ENCODE assay signal across 13 mouse cellular contexts in the genomic region with DNA sequence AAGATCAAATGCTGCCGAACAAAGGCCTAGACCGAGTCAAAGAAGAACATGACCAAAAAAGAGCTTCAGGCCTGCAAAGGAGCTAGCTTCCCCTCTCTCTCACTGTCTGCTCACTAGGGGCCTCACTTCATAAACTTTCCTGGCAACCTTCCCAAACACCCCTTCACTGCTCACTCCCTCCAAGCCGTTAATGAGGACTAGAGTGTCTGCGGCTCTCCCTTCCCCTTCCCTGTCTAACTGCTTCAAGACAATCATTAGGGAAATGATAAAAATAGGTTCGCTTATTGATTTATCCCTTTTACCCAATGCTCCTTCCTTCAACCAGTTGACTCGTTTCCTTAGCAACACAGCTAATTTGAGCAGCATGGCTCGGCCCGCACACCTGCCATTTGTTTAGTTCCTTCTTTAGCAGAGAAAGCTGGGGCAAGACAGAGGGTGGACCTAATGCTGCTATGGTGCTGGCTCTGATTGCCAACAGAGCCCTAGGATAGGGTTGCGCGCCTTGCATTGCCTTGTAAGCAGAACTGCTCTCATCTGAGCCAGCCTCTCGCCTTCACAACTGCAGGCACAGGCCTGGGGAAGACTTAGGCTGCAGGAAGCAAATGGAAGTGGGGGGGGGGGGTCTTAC.
DNase-seq lines count a peak whose midpoint lies in the region; ATAC-seq and TF ChIP-seq lines count a peak whose summit lies in the region.
"Had no signal": no experiment of that assay in that cellular context is flagged by ENCODE, and none has a peak within 500 bp of the region (broad histone marks: within the 10 kb centered on the region; RNA-seq: fewer than 3 reads in every experiment).

No protein-coding gene starts in this region.

- no peak for TF ChIP-seq CTCF in intestine, postnatal 0 days (IDR thresholded peaks at IDR 0.05; ENCODE audit: low read depth)

- peak; percentile 73 for DNase-seq in brain, adult 2 months (ENCODE audit: low read depth, low spot score)
- DNase-seq in limb, embryonic 14.5 days (ENCODE audit: low spot score): peak; percentile 78
- no peak for DNase-seq in ovary, adult 18-20 months (ENCODE audit: low spot score)
- no peak for DNase-seq in gastrocnemius, postnatal 10 days
- DNase-seq in T-cell, adult 2 months (ENCODE audit: low spot score): no peak
- DNase-seq: cerebellum, adult 18-20 months; heart, adult 18-20 months; kidney, adult 11 months had no signal

- no peaks in the 10 kb centered on the region for H3K27me3 ChIP-seq in intestine, embryonic 15.5 days (replicated peaks)
- no peaks in the 10 kb centered on the region for H3K27me3 ChIP-seq in intestine, postnatal 0 days (replicated peaks; ENCODE audit: control insufficient read depth, insufficient read depth, low read length)
- no peaks in the 10 kb centered on the region for H3K27me3 ChIP-seq in forebrain, embryonic 16.5 days (replicated peaks; ENCODE audit: control insufficient read depth, insufficient read depth, low read length)
- no peaks in the 10 kb centered on the region for H3K27me3 ChIP-seq in limb, embryonic 14.5 days (ENCODE audit: control insufficient read depth, insufficient read depth, low read length)

- H3K4me2 ChIP-seq in intestine, embryonic 15.5 days (replicated peaks): no peak overlapping the region
- no peak overlapping the region for H3K4me2 ChIP-seq in intestine, postnatal 0 days (replicated peaks; ENCODE audit: low read depth)
- no peak overlapping the region for H3K4me2 ChIP-seq in forebrain, embryonic 16.5 days (ENCODE audit: low read length)
- H3K4me2 ChIP-seq in limb, embryonic 14.5 days (replicated peaks; ENCODE audit: low read depth, low read length, severe bottlenecking): no peak overlapping the region

- H3K9me3 ChIP-seq in intestine, embryonic 15.5 days: no peaks in the 10 kb centered on the region
- no peaks in the 10 kb centered on the region for H3K9me3 ChIP-seq in intestine, postnatal 0 days (ENCODE audit: control insufficient read depth)
- no peaks in the 10 kb centered on the region for H3K9me3 ChIP-seq in forebrain, embryonic 16.5 days (ENCODE audit: control insufficient read depth, low read length)
- no peaks in the 10 kb centered on the region for H3K9me3 ChIP-seq in limb, embryonic 14.5 days (ENCODE audit: control insufficient read depth, low read length)

- no peak for TF ChIP-seq POLR2A in limb, embryonic 14.5 days (IDR thresholded peaks at IDR 0.05; ENCODE audit: borderline replicate concordance, extremely low read depth, insufficient read depth, insufficient read length)

- no peaks in the 10 kb centered on the region for H3K36me3 ChIP-seq in intestine, embryonic 15.5 days
- H3K36me3 ChIP-seq in intestine, postnatal 0 days (ENCODE audit: control insufficient read depth, insufficient read depth): no peaks in the 10 kb centered on the region
- no peaks in the 10 kb centered on the region; the same call in 1 of the 2 replicates for H3K36me3 ChIP-seq in forebrain, embryonic 16.5 days (ENCODE audit: control insufficient read depth, insufficient read depth)
- H3K36me3 ChIP-seq in limb, embryonic 14.5 days (ENCODE audit: control insufficient read depth, insufficient read depth, low read length): no peaks in the 10 kb centered on the region

- H3K27ac ChIP-seq in intestine, embryonic 15.5 days: no peak overlapping the region
- no peak overlapping the region for H3K27ac ChIP-seq in intestine, postnatal 0 days (ENCODE audit: low read depth, low read length)
- no peak overlapping the region for H3K27ac ChIP-seq in forebrain, embryonic 16.5 days (ENCODE audit: low read length)
- no peak overlapping the region for H3K27ac ChIP-seq in limb, embryonic 14.5 days (replicated peaks; ENCODE audit: low read depth, low read length)
- H3K27ac ChIP-seq: liver, embryonic 14.5 days had no signal

- H3K4me3 ChIP-seq in intestine, embryonic 15.5 days (replicated peaks): no peak overlapping the region
- no peak overlapping the region for H3K4me3 ChIP-seq in intestine, postnatal 0 days (ENCODE audit: low read depth, low read length)
- no peak overlapping the region for H3K4me3 ChIP-seq in forebrain, embryonic 16.5 days (replicated peaks; ENCODE audit: low read length)
- no peak overlapping the region for H3K4me3 ChIP-seq in limb, embryonic 14.5 days (replicated peaks; ENCODE audit: low read length)
- H3K4me3 ChIP-seq: myocyte had no signal

- ATAC-seq in intestine, embryonic 15.5 days: peak; percentile 62
- ATAC-seq in intestine, postnatal 0 days: no peak
- peak; percentile 75 for ATAC-seq in forebrain, embryonic 16.5 days
- ATAC-seq in limb, embryonic 14.5 days (ENCODE audit: low FRiP score, low read depth): peak; percentile 83

- no peak overlapping the region for H3K9ac ChIP-seq in intestine, embryonic 15.5 days
- no peak overlapping the region for H3K9ac ChIP-seq in intestine, postnatal 0 days (ENCODE audit: low read depth, low read length)
- no peak overlapping the region for H3K9ac ChIP-seq in forebrain, embryonic 16.5 days (replicated peaks; ENCODE audit: low read depth, low read length)
- H3K9ac ChIP-seq in limb, embryonic 14.5 days (ENCODE audit: low read depth, low read length, severe bottlenecking): no peak overlapping the region
- H3K9ac ChIP-seq: liver, embryonic 14.5 days had no signal

- 0 out of 2 replicates have a peak, but pooled peaks cover 3% of the 10 kb centered on the region for H3K4me1 ChIP-seq in intestine, embryonic 15.5 days (replicated peaks)
- H3K4me1 ChIP-seq in intestine, postnatal 0 days (replicated peaks; ENCODE audit: control insufficient read depth, insufficient read depth, low read length): no peaks in the 10 kb centered on the region
- H3K4me1 ChIP-seq in forebrain, embryonic 16.5 days (replicated peaks; ENCODE audit: control insufficient read depth, insufficient read depth, low read length): peaks cover 11% of the 10 kb centered on the region
- H3K4me1 ChIP-seq in limb, embryonic 14.5 days (ENCODE audit: control insufficient read depth, insufficient read depth, low read length): peaks cover 24% of the 10 kb centered on the region

- 49% methylated on average over 11 of the region's 11 CpGs for WGBS in intestine, embryonic 15.5 days
- 56% methylated on average over 11 of the region's 11 CpGs for WGBS in intestine, postnatal 0 days
- WGBS in forebrain, embryonic 16.5 days: 27% methylated on average over 11 of the region's 11 CpGs
- 16% methylated on average over 11 of the region's 11 CpGs for whole genome bisulfite sequencing in limb, embryonic 14.5 days

Comparison
In these comparisons a context has a peak if more than half of its experiments do, and no peak if none do; other contexts are left out.
1. DNase-seq: peak in brain, adult 2 months (single experiment) and limb, embryonic 14.5 days (single experiment); none in ovary, adult 18-20 months (single experiment), gastrocnemius, postnatal 10 days (single experiment) and T-cell, adult 2 months (single experiment).